Mouse (Mus musculus) neural tube, embryonic 12.5 days (tissue): Measurements from ENCODE around the gene Pafah1b3. TPM values are rescaled to one million over a fixed set of nuclear protein-coding genes. Genes with fewer than 3 reads are reported as not detected.

Experiments used
- ATAC-seq: fragments of 200-750 bp; cut with Nextera tagmentation; 2 replicates; pipeline ENCODE4 v1.8.0; 2017; ENCODE audit warnings: low read depth, mild to moderate bottlenecking, moderate TSS enrichment, moderate library complexity; ENCODE audit not compliant: low FRiP score
- H3K27ac ChIP-seq: fragments of 300-500 bp; sonication (generic); 2 replicates; pipeline ENCODE4 v1.5.1; 2016
- H3K27me3 ChIP-seq: fragments of 300-500 bp; sonication (generic); replicated peaks from 2 replicates; pipeline ENCODE4 v1.6.1; 2016; ENCODE audit warnings: mild to moderate bottlenecking
- H3K36me3 ChIP-seq: fragments of 300-500 bp; sonication (generic); 2 replicates; pipeline ENCODE4 v1.6.1; 2016; ENCODE audit warnings: mild to moderate bottlenecking
- H3K4me1 ChIP-seq: fragments of 300-500 bp; sonication (generic); 2 replicates; pipeline ENCODE4 v1.6.1; 2016
- H3K4me2 ChIP-seq: fragments of 300-500 bp; sonication (generic); replicated peaks from 2 replicates; pipeline ENCODE4 v1.6.1; 2016; ENCODE audit warnings: mild to moderate bottlenecking
- H3K4me3 ChIP-seq: fragments of 300-500 bp; sonication (generic); 2 replicates; pipeline ENCODE4 v1.5.1; 2016
- H3K9ac ChIP-seq: fragments of 300-500 bp; sonication (generic); 2 replicates; pipeline ENCODE4 v1.6.1; 2016; ENCODE audit warnings: mild to moderate bottlenecking
- H3K9me3 ChIP-seq: fragments of 300-500 bp; sonication (generic); 2 replicates; pipeline ENCODE4 v1.6.1; 2016; ENCODE audit warnings: mild to moderate bottlenecking
- WGBS: fragments of 180-500 bp; shearing (Covaris S2); methylation state at CpG from one replicate; pipeline ENCODE4 v1.1.7; 2016; 5-methylcytosine and 5-hydroxymethylcytosine counted together
- polyA plus RNA-seq: library from polyadenylated mRNA; unstranded; fragments of >200 nt; fragmentation: Nextera tagmentation; extraction: Ambion mirVana; gene quantifications from 2 replicates; pipeline ENCODE4 v1.2.1, GENCODE M21; 2016

Gene Pafah1b3
- polyA plus RNA-seq, 1 experiment from 2014 or later: 400 TPM

DNA sequence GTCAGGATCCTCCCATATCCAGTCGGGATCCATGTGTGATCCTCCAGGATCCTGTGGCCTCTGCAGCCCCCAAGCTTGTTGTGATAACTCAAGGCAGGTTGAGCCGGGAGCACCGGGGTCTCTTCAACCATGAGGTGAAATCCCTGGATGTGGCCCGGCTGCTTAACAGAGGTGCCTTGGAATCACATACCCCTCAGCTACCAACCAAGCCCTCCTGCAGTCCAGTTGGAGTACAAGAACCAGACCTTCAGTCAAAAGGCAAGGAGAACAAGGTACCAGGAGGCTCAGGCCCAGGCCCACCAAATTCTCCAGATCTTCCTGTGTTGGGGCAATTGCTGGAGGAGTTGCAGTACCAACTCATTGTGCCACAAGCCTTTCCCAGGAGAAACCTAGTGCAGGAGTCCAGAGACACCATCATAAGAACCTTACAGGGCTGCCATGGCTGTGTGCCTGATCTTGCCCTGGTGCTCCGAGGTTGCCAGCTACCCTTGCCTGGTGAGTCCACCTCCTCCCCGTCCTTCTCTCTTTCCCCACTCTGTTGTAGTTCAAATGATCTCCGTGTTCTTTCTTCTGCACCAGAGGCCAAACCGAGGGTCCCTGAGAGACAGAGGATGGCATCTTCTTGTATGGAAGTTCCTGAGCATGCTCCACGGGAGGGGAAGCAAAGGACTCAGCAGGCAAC lies 5.4 kb upstream of the Pafah1b3 start:
- Histone ChIP-seq H3K4me2 (no peak overlapping the region), H3K4me1 (peaks cover 7% of the 10 kb centered on the region), H3K27ac (no peak overlapping the region), H3K4me3 (no peak overlapping the region), H3K27me3 (peaks cover 10% of the 10 kb centered on the region; the same call in 1 of the 2 replicates), H3K9ac (no peak overlapping the region), H3K9me3 (no peaks in the 10 kb centered on the region), H3K36me3 (no peaks in the 10 kb centered on the region)
- ATAC-seq: no peak
- WGBS: 74% methylated on average over 9 of the region's 9 CpGs

DNA sequence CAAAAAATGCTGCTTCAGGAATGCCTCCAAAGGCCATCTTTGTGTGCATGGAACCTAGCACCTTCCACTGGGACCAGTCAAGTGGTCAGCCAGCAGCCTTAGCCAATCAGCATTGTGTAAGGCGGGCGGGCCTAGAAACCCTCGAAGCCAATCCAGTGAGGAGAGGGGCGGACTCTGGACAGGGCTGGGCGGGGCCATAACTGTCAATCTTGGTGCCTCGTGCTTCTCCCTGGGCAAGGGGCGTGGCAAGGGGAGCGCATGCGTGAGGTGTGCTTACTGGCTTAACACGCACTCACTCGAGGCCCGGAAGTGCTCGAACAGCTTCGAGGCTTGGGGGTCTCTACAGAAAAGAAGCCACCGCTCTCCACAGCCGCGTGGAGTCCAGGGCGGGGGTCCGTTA lies 3.3 kb upstream of the Pafah1b3 start, which contains the start of gene Prr19:
Prr19 (plus strand) TSS at position 349 of the 400 bp plus-strand sequence.
- Histone ChIP-seq H3K27ac (no peak within 1 kb of the TSS), H3K9me3 (no peaks in the 10 kb centered on the region), H3K4me2 (no peak within 1 kb of the TSS), H3K27me3 (no peaks in the 10 kb centered on the region), H3K4me1 (peaks cover 14% of the 10 kb centered on the region), H3K9ac (no peak within 1 kb of the TSS), H3K4me3 (no peak within 1 kb of the TSS), H3K36me3 (peaks cover 1% of the 10 kb centered on the region)
- WGBS: 50% methylated on average over 19 of the region's 19 CpGs
- ATAC-seq: peak; percentile 6; the same call in 1 of the 2 replicates

DNA sequence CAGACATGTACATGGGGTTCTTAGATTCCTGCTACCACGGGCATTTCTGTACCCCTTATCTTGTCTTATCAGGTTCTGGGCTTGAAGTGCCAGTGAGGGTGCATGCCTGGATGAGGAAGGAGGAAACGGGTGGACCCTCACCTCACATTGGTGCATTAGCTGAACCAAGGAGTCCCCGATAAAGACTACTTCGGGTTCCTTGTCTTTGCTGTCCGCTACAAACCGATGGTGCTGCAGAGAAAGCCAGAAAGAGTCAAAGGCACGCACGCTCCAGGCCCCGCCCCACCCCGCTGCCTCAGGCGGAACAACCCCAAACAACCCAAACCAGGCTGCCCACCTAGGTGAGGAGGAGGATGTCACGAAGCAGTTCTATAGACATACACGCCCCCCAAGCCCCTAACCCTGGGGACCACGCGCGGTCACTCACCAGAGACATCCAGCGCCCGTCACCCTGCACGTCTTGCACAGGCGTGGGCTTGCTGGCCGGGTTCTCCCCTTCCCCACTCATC lies 787 bp downstream of the Pafah1b3 start:
- ATAC-seq: peak; percentile 0; the same call in 1 of the 2 replicates
- Histone ChIP-seq H3K27me3 (no peaks in the 10 kb centered on the region), H3K4me1 (peaks cover 26% of the 10 kb centered on the region), H3K9ac (peak overlapping the region; percentile 76), H3K4me3 (peak overlapping the region; percentile 71), H3K9me3 (no peaks in the 10 kb centered on the region), H3K27ac (peak overlapping the region; percentile 93), H3K36me3 (peaks cover 39% of the 10 kb centered on the region), H3K4me2 (peak overlapping the region; percentile 71)
- 1% methylated on average over 21 of the region's 21 CpGs for WGBS

DNA sequence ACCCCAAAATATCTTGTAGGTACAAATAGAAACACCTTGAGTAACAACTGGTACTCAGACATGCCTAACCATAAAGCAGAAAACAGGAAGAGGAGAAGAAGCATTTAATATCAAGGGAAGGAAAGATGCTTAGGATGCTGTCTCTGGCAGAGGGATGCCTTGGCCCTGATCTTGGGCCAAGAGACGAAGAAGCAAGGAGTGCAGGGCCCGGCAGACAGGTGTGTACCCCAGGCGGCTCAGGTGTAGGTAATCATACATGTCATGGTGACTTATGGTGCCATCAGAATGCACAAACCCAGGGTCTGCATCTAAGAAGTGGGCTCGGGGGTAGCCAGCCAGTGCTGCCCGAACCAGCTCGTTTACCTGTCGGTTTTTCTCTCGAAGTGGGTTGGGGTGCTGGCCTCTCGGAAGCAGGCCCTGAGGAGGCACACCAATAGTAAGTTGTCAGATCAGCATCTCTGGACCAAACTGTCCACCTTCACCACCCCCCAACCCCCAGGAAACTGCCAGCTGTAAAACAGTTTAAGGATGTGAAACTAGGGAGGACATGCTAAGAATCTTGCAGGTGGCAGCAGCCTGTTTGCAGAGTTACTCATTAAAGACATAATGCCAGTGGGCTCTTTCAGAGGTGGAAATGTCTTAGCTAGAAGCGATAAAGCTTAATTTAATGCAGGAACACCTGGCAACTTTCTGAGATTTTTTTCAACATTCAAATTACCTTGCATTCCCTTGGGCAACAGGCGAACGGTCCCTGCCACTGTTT lies 2.6 kb downstream of the Pafah1b3 start:
- ATAC-seq: no peak
- Histone ChIP-seq H3K9me3 (no peaks in the 10 kb centered on the region), H3K4me3 (no peak overlapping the region), H3K36me3 (peaks cover 57% of the 10 kb centered on the region), H3K27ac (no peak overlapping the region), H3K27me3 (no peaks in the 10 kb centered on the region), H3K4me1 (peaks cover 26% of the 10 kb centered on the region), H3K4me2 (peak overlapping the region; percentile 20), H3K9ac (no peak overlapping the region)
- WGBS: 88% methylated on average over 12 of the region's 12 CpGs

DNA sequence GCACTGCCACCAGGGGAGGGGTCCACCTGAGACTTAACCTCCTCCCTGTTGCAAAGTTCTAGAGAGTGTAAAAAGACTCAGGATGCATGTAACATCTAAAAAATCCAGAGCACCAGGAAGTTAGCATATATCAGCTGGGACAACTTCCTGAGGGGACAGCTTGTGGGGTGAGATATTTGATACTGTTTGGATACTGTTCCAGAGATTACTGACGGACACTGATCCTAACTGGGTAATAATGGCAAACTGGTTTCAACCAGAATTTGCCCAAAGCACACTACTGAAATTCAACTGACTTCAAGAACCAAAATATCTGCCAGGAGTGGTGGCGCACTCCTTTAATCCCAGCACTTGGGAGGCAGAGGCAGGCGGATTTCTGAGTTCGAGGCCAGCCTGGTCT lies 3.3 kb downstream of the Pafah1b3 start:
- ATAC-seq: no peak
- H3K4me3 ChIP-seq: no peak overlapping the region

DNA sequence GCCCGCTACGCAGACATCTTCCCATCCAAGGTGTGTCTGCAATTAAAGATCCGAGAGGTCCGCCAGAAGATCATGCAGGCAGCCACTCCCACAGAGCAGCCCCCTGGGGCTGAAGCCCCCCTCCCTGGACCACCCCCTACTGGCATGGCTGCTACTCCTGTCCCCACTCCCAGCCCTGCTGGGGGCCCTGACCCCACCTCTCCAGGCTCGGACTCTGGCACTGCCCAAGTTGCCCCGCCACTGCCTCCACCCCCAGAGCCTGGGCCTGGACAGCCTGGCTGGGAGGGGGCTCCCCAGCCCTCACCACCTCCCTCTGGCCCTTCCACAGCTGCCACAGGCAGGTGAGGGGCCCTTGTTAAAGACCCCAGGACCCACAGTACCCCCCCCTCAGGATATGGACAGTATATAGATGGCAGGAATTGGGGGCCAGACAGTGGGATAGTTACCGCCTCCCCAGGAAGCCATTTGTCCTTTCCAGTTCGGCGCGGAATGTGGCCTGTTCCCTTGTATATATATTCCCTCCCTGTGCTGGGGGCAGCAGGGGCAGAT lies 4.5 kb downstream of the Pafah1b3 start:
- no peak for ATAC-seq
- 77% methylated on average over 10 of the region's 10 CpGs for WGBS
- Histone ChIP-seq H3K36me3 (peaks cover 76% of the 10 kb centered on the region), H3K27ac (no peak overlapping the region), H3K4me3 (no peak overlapping the region), H3K9me3 (0 out of 2 replicates have a peak, but pooled peaks cover 6% of the 10 kb centered on the region), H3K9ac (0 out of 2 replicates have a peak overlapping the region, but pooled peaks have one; percentile 21), H3K4me2 (no peak overlapping the region), H3K27me3 (no peaks in the 10 kb centered on the region), H3K4me1 (peaks cover 22% of the 10 kb centered on the region)

More for the DNA sequence above, 3.3 kb downstream of the Pafah1b3 start:
- H3K36me3 ChIP-seq: peaks cover 64% of the 10 kb centered on the region
- 0 out of 2 replicates have a peak, but pooled peaks cover 5% of the 10 kb centered on the region for H3K9me3 ChIP-seq
- WGBS: 91% methylated on average over 4 of the region's 4 CpGs
- peaks cover 26% of the 10 kb centered on the region for H3K4me1 ChIP-seq
- no peak overlapping the region for H3K27ac ChIP-seq
- no peaks in the 10 kb centered on the region for H3K27me3 ChIP-seq
- H3K4me2 ChIP-seq: no peak overlapping the region
- H3K9ac ChIP-seq: no peak overlapping the region

DNA sequence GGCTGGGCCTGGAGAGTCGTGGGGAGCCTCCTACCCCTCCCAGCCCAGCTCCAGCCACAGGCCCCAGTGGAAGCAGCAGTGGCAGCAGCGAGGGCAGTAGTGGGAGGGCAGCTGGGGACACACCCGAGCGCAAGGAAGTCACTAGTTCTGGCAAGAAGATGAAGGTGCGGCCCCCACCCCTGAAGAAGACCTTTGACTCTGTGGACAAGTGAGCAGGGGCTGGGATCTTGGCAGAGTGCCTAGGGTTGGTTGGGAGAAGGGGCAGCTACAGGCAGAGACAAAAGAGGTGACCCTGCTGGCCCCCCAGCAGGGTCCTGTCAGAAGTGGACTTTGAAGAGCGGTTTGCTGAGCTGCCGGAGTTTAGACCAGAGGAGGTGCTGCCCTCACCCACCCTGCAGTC lies 5.7 kb downstream of the Pafah1b3 start:
- H3K4me2 ChIP-seq: no peak overlapping the region
- H3K27ac ChIP-seq: no peak overlapping the region
- WGBS: 71% methylated on average over 7 of the region's 7 CpGs
- no peak overlapping the region for H3K4me3 ChIP-seq
- ATAC-seq: no peak
- H3K9ac ChIP-seq: no peak overlapping the region
- H3K36me3 ChIP-seq: peaks cover 87% of the 10 kb centered on the region
- peaks cover 20% of the 10 kb centered on the region for H3K4me1 ChIP-seq
- H3K27me3 ChIP-seq: no peaks in the 10 kb centered on the region
- 0 out of 2 replicates have a peak, but pooled peaks cover 6% of the 10 kb centered on the region for H3K9me3 ChIP-seq

DNA sequence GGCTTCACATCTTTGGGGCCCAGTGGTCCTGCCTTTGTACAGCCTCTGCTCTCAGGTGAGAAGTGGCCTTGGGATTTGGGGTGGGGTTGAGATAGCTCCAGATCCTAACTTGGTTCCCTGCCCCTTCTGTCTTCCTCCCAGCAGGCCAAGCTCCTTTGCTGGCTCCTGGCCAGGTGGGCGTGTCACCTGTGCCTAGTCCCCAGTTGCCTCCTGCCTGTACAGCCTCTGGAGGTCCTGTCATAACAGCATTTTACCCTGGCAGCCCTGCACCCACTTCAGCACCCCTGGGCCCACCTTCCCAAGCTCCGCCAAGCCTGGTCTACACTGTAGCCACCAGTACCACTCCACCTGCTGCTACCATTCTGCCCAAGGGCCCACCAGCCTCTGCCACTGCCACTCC lies 6.9 kb downstream of the Pafah1b3 start:
- no peak for ATAC-seq
- Histone ChIP-seq H3K4me3 (no peak overlapping the region), H3K4me2 (no peak overlapping the region), H3K9me3 (0 out of 2 replicates have a peak, but pooled peaks cover 6% of the 10 kb centered on the region), H3K27me3 (no peaks in the 10 kb centered on the region), H3K36me3 (peaks cover 97% of the 10 kb centered on the region), H3K4me1 (peaks cover 10% of the 10 kb centered on the region), H3K9ac (no peak overlapping the region), H3K27ac (no peak overlapping the region)
- 97% methylated on average over 2 of the region's 2 CpGs for WGBS

DNA sequence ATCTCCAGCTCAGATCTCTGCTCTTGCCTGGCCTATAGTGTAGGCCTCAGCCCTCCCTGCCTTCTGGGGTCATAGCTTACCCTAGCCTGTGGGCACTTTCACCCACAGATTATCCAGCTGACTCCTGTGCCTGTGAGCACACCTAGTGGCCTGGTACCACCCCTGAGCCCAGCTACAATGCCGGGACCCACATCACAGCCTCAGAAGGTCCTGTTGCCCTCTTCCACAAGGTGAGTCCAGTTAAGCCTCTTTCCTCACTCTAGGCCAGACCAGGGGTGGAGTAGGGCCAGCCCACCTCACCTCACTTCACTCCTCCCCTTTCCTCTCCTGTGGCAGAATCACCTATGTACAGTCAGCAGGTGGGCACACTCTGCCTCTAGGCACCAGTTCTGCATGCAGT lies 7.3 kb downstream of the Pafah1b3 start:
- Histone ChIP-seq H3K4me2 (no peak overlapping the region), H3K27ac (no peak overlapping the region), H3K36me3 (peaks cover 98% of the 10 kb centered on the region), H3K27me3 (no peaks in the 10 kb centered on the region), H3K9ac (no peak overlapping the region), H3K4me1 (peaks cover 6% of the 10 kb centered on the region; the same call in 1 of the 2 replicates), H3K9me3 (0 out of 2 replicates have a peak, but pooled peaks cover 6% of the 10 kb centered on the region), H3K4me3 (no peak overlapping the region)
- ATAC-seq: no peak
- WGBS: 100% methylated on average over 1 of the region's 1 CpGs

DNA sequence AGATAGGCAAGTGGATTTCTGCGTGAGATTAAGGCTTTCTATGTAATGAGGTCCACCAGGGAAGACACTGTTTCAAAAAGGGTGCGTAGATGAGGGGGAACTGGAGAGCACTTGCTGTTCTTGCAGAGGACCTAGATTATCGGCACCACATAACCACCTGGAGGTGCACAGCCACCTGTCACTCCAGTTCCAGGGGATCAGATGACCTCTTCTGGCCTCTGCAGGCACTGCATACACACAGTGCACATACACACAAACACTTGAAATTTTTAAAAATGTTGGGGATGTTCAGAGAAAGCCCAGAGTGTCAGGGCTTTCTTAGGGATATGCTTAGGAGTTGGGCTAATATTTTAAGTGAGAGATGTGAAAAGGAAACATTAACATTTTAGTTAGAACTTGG lies 7.9 kb downstream of the Pafah1b3 start:
- no peaks in the 10 kb centered on the region for H3K27me3 ChIP-seq
- 0 out of 2 replicates have a peak, but pooled peaks cover 6% of the 10 kb centered on the region for H3K9me3 ChIP-seq
- no peak overlapping the region for H3K9ac ChIP-seq
- 96% methylated on average over 3 of the region's 3 CpGs for WGBS
- no peak for ATAC-seq
- peaks cover under 1% of the 10 kb centered on the region; the same call in 1 of the 2 replicates for H3K4me1 ChIP-seq
- peaks cover 98% of the 10 kb centered on the region for H3K36me3 ChIP-seq
- H3K4me3 ChIP-seq: no peak overlapping the region
- no peak overlapping the region for H3K27ac ChIP-seq
- H3K4me2 ChIP-seq: no peak overlapping the region

DNA sequence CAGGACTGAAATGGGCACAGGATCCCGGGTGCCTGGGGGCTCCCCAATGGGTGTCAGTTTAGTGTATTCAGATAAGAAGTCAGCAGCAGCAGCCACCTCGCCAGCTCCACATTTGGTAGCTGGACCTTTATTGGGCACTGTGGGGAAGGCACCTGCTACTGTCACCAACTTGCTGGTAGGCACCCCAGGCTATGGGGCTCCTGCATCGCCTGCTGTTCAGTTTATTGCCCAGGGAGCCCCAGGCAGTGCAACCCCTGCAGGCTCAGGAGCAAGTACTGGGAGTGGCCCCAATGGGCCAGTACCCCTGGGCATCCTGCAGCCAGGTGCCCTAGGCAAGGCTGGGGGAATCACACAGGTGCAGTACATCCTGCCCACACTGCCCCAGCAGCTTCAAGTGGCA lies 9.1 kb downstream of the Pafah1b3 start:
- 0 out of 2 replicates have a peak overlapping the region, but pooled peaks have one; percentile 5 for H3K9ac ChIP-seq
- H3K9me3 ChIP-seq: 0 out of 2 replicates have a peak, but pooled peaks cover 6% of the 10 kb centered on the region
- H3K4me3 ChIP-seq: no peak overlapping the region
- peaks cover 12% of the 10 kb centered on the region for H3K4me1 ChIP-seq
- no peak overlapping the region for H3K4me2 ChIP-seq
- H3K27me3 ChIP-seq: no peaks in the 10 kb centered on the region
- WGBS: 94% methylated on average over 3 of the region's 3 CpGs
- no peak for ATAC-seq
- no peak overlapping the region for H3K27ac ChIP-seq
- peaks cover 92% of the 10 kb centered on the region for H3K36me3 ChIP-seq

DNA sequence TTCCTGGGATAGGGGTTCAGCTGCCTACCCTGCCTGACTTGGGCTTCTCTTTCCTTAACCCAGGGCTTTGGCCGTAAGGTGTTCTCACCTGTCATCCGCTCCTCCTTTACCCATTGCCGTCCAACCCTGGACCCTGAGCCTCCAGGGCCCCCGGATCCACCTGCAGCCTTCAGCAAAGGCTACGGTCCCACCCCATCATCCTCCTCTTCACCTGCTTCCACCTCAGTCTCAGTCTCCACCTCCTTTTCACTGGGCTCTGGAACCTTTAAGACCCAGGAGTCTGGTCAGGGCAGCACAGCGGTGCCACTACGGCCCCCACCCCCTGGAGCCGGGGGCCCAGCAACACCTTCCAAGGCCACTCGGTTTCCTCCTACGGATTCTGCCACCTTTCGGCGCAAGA lies 9.8 kb downstream of the Pafah1b3 start:
- no peak overlapping the region for H3K4me3 ChIP-seq
- ATAC-seq: no peak
- 0 out of 2 replicates have a peak, but pooled peaks cover 6% of the 10 kb centered on the region for H3K9me3 ChIP-seq
- peaks cover 85% of the 10 kb centered on the region for H3K36me3 ChIP-seq
- H3K27ac ChIP-seq: no peak overlapping the region
- H3K27me3 ChIP-seq: no peaks in the 10 kb centered on the region
- H3K4me1 ChIP-seq: peaks cover 19% of the 10 kb centered on the region
- WGBS: 96% methylated on average over 12 of the region's 12 CpGs
- no peak overlapping the region for H3K9ac ChIP-seq
- no peak overlapping the region for H3K4me2 ChIP-seq
